Comparison of ENCODE assay signal across 9 mouse cellular contexts in the genomic region with DNA sequence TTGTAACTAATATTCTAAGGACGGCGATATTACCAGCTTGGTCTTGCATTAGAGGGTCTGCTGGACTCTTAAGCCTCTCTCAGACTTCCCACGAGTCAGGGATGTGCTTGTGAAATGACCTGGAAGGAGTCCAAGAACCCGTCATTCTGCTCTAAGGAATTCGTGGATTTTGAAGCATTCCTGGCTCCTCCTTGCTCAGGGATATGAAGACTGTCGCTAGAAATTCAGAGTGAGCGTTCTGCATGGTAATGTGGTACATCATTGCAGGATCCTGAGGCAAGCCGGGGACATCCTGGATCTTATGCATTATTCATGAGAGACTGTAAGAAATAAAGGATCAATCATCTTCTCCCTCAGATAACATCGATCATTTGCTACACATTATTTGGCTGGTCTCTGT.
A peak's percentile ranks its signal among the peaks of the same experiment; 100 is the strongest.
DNase-seq lines count a peak whose midpoint lies in the region; ATAC-seq lines count a peak whose summit lies in the region.
"Had no signal": no experiment of that assay in that cellular context is flagged by ENCODE, and none has a peak within 500 bp of the region (broad histone marks: within the 10 kb centered on the region; RNA-seq: fewer than 3 reads in every experiment).

No protein-coding gene starts in this region.

- peak; percentile 2 to 33 for DNase-seq in layer of hippocampus, adult 18-20 months (ENCODE audit: low spot score in 2 of 2)
- DNase-seq in layer of hippocampus, postnatal 36 days = no peak
- peak; percentile 32 for DNase-seq in NIH3T3 (ENCODE audit: low read depth)
- DNase-seq in gastrocnemius, postnatal 4 days (ENCODE audit: low spot score in 2 of 2) = no peak
- DNase-seq in adrenal gland, adult (ENCODE audit: inconsistent age in 2 of 2, low spot score in 1 of 2) = no peak
- DNase-seq: adrenal gland, postnatal 25 days; thymus, postnatal 14 days had no signal

- no peaks in the 10 kb centered on the region for H3K9me3 ChIP-seq in forebrain, embryonic 15.5 days
- no peaks in the 10 kb centered on the region for H3K9me3 ChIP-seq in midbrain, embryonic 12.5 days

- H3K27ac ChIP-seq in forebrain, embryonic 15.5 days (replicated peaks) = peak overlapping the region; percentile 65
- H3K27ac ChIP-seq in midbrain, embryonic 12.5 days (replicated peaks) = peak overlapping the region; percentile 64

- 29% methylated on average over 9 of the region's 9 CpGs for WGBS in forebrain, embryonic 15.5 days
- 56% methylated on average over 9 of the region's 9 CpGs for WGBS in midbrain, embryonic 12.5 days

- 0 out of 2 replicates have a peak overlapping the region, but pooled peaks have one; percentile 5 for H3K4me2 ChIP-seq in forebrain, embryonic 15.5 days (replicated peaks)
- no peak overlapping the region for H3K4me2 ChIP-seq in midbrain, embryonic 12.5 days (replicated peaks)

- no peaks in the 10 kb centered on the region for H3K36me3 ChIP-seq in forebrain, embryonic 15.5 days
- no peaks in the 10 kb centered on the region for H3K36me3 ChIP-seq in midbrain, embryonic 12.5 days

- no peak overlapping the region for H3K4me3 ChIP-seq in forebrain, embryonic 15.5 days
- H3K4me3 ChIP-seq in midbrain, embryonic 12.5 days = no peak overlapping the region

- peak; percentile 90 for ATAC-seq in forebrain, embryonic 15.5 days (replicated peaks)
- ATAC-seq in midbrain, embryonic 12.5 days (ENCODE audit: low FRiP score, low read depth) = peak; percentile 78

- no peaks in the 10 kb centered on the region for H3K27me3 ChIP-seq in forebrain, embryonic 15.5 days
- no peaks in the 10 kb centered on the region for H3K27me3 ChIP-seq in midbrain, embryonic 12.5 days

- no peak overlapping the region for H3K9ac ChIP-seq in forebrain, embryonic 15.5 days (replicated peaks)
- no peak overlapping the region for H3K9ac ChIP-seq in midbrain, embryonic 12.5 days (replicated peaks)

- H3K4me1 ChIP-seq in forebrain, embryonic 15.5 days = peaks cover 10% of the 10 kb centered on the region
- peaks cover 4% of the 10 kb centered on the region; the same call in 1 of the 2 replicates for H3K4me1 ChIP-seq in midbrain, embryonic 12.5 days

Comparison
In these comparisons a context has a peak if more than half of its experiments do, and no peak if none do; other contexts are left out.
1. DNase-seq: peak in layer of hippocampus, adult 18-20 months (2 of 2) and NIH3T3 (single experiment); none in layer of hippocampus, postnatal 36 days (0 of 2), gastrocnemius, postnatal 4 days (0 of 2) and adrenal gland, adult (0 of 2).